Mouse (Mus musculus) stomach, embryonic 14.5 days (tissue): ENCODE data around the gene Sap25. TPM values are rescaled to one million over a fixed set of nuclear protein-coding genes. Genes with fewer than 3 reads are reported as not detected.

Source experiments
- ATAC-seq: fragments of 200-750 bp; cut with Nextera tagmentation; 2 replicates; pipeline ENCODE4 v1.8.0; 2017; ENCODE audit warnings: low read depth, moderate TSS enrichment; ENCODE audit not compliant: insufficient number of reproducible peaks, insufficient read depth, low FRiP score
- H3K27ac ChIP-seq: fragments of 300-500 bp; sonication (generic); 2 replicates; pipeline ENCODE4 v1.5.1; 2014; ENCODE audit warnings: mild to moderate bottlenecking, low read length, moderate library complexity, mixed read lengths
- H3K27me3 ChIP-seq: fragments of 300-500 bp; sonication (generic); 2 replicates; pipeline ENCODE4 v1.6.1; 2014; ENCODE audit warnings: low read length, control low read depth, mixed read lengths; ENCODE audit not compliant: control insufficient read depth, insufficient read depth
- H3K36me3 ChIP-seq: fragments of 300-500 bp; sonication (generic); 2 replicates; pipeline ENCODE4 v1.6.1; 2014; ENCODE audit warnings: mild to moderate bottlenecking, control low read depth, low read length, moderate library complexity, mixed read lengths; ENCODE audit not compliant: control insufficient read depth, insufficient read depth
- H3K4me1 ChIP-seq: fragments of 300-500 bp; sonication (generic); 2 replicates; pipeline ENCODE4 v1.6.1; 2014; ENCODE audit warnings: low read length, control low read depth, mixed read lengths; ENCODE audit not compliant: control insufficient read depth, insufficient read depth
- H3K4me2 ChIP-seq: fragments of 300-500 bp; sonication (generic); replicated peaks from 2 replicates; pipeline ENCODE4 v1.6.1; 2014; ENCODE audit warnings: low read depth, low read length, control low read depth
- H3K4me3 ChIP-seq: fragments of 300-500 bp; sonication (generic); 2 replicates; pipeline ENCODE4 v1.5.1; 2014; ENCODE audit warnings: low read depth, low read length, control low read depth
- H3K9ac ChIP-seq: fragments of 300-500 bp; sonication (generic); replicated peaks from 2 replicates; pipeline ENCODE4 v1.6.1; 2014; ENCODE audit warnings: low read depth, mild to moderate bottlenecking, control low read depth, low read length, moderate library complexity, mixed read lengths
- H3K9me3 ChIP-seq: fragments of 300-500 bp; sonication (generic); 2 replicates; pipeline ENCODE4 v1.6.1; 2016; ENCODE audit warnings: low read depth, low read length, control low read depth; ENCODE audit not compliant: control insufficient read depth
- WGBS: fragments of 180-500 bp; shearing (Covaris S2); extraction: QIAGEN DNeasy Blood & Tissue Kit; methylation state at CpG from one replicate; pipeline ENCODE4 v1.1.7; 2014; 5-methylcytosine and 5-hydroxymethylcytosine counted together
- polyA plus RNA-seq: library from polyadenylated mRNA; unstranded; fragments of >200 nt; fragmentation: Nextera tagmentation; extraction: Ambion mirVana; gene quantifications from 2 replicates; pipeline ENCODE4 v1.2.1, GENCODE M21; 2014

Gene Sap25
- 9.8 and 9.9 TPM in 2 replicates for polyA plus RNA-seq

GRCm38 (mm10) chr5:137641054-137641453 is at the start of gene Sap25:
Sap25 (plus strand) TSS chr5:137641334.
- no peak within 1 kb of the TSS for H3K27ac ChIP-seq
- no peaks in the 10 kb centered on the region for H3K9me3 ChIP-seq
- 85% methylated on average over 19 of the region's 19 CpGs for WGBS
- H3K9ac ChIP-seq = no peak within 1 kb of the TSS
- no peak within 1 kb of the TSS for H3K4me3 ChIP-seq
- H3K4me1 ChIP-seq = 0 out of 2 replicates have a peak, but pooled peaks cover 2% of the 10 kb centered on the region
- peaks cover 8% of the 10 kb centered on the region; the same call in 1 of the 2 replicates for H3K27me3 ChIP-seq
- peaks cover 59% of the 10 kb centered on the region for H3K36me3 ChIP-seq
- ATAC-seq = no peak
- no peak within 1 kb of the TSS for H3K4me2 ChIP-seq

GRCm38 (mm10) chr5:137595921-137596320 is 45.2 kb upstream of the Sap25 start:
- Histone ChIP-seq H3K9me3 (no peaks in the 10 kb centered on the region), H3K4me3 (no peak overlapping the region), H3K4me1 (peaks cover 10% of the 10 kb centered on the region; the same call in 1 of the 2 replicates), H3K9ac (no peak overlapping the region), H3K27ac (no peak overlapping the region), H3K27me3 (no peaks in the 10 kb centered on the region), H3K36me3 (0 out of 2 replicates have a peak, but pooled peaks cover 2% of the 10 kb centered on the region), H3K4me2 (no peak overlapping the region)
- ATAC-seq = no peak
- 79% methylated on average over 7 of the region's 7 CpGs for WGBS

GRCm38 (mm10) chr5:137596601-137597261 is 44.4 kb upstream of the Sap25 start:
- no peak for ATAC-seq
- H3K27ac ChIP-seq = peak overlapping the region; percentile 22; the same call in 1 of the 2 replicates
- 30% methylated on average over 27 of the region's 30 CpGs for WGBS
- peak overlapping the region; percentile 29; the same call in 1 of the 2 replicates for H3K4me2 ChIP-seq
- H3K4me1 ChIP-seq = peaks cover 10% of the 10 kb centered on the region; the same call in 1 of the 2 replicates
- H3K4me3 ChIP-seq = no peak overlapping the region
- no peak overlapping the region for H3K9ac ChIP-seq
- H3K27me3 ChIP-seq = no peaks in the 10 kb centered on the region
- no peaks in the 10 kb centered on the region for H3K9me3 ChIP-seq
- H3K36me3 ChIP-seq = 0 out of 2 replicates have a peak, but pooled peaks cover 2% of the 10 kb centered on the region

GRCm38 (mm10) chr5:137597625-137598024 is 43.5 kb upstream of the Sap25 start:
- no peaks in the 10 kb centered on the region for H3K9me3 ChIP-seq
- H3K36me3 ChIP-seq = 0 out of 2 replicates have a peak, but pooled peaks cover 2% of the 10 kb centered on the region
- WGBS = 93% methylated on average over 6 of the region's 6 CpGs
- no peaks in the 10 kb centered on the region for H3K27me3 ChIP-seq
- H3K9ac ChIP-seq = no peak overlapping the region
- peaks cover 15% of the 10 kb centered on the region for H3K4me1 ChIP-seq
- ATAC-seq = no peak
- H3K4me3 ChIP-seq = no peak overlapping the region
- H3K27ac ChIP-seq = no peak overlapping the region
- H3K4me2 ChIP-seq = no peak overlapping the region

- Histone ChIP-seq H3K36me3 (0 out of 2 replicates have a peak, but pooled peaks cover 2% of the 10 kb centered on the region), H3K9me3 (no peaks in the 10 kb centered on the region), H3K4me3 (no peak overlapping the region), H3K27ac (no peak overlapping the region), H3K9ac (no peak overlapping the region), H3K4me2 (no peak overlapping the region), H3K4me1 (peaks cover 16% of the 10 kb centered on the region), H3K27me3 (no peaks in the 10 kb centered on the region)
- ATAC-seq = no peak
- WGBS = 81% methylated on average over 2 of the region's 2 CpGs
Observed at GRCm38 (mm10) chr5:137598100-137598826, 42.9 kb upstream of the Sap25 start.

- H3K4me3 ChIP-seq = peak overlapping the region; percentile 64
- H3K4me2 ChIP-seq = peak overlapping the region; percentile 81
- ATAC-seq = no peak
- H3K9me3 ChIP-seq = no peaks in the 10 kb centered on the region
- H3K27me3 ChIP-seq = no peaks in the 10 kb centered on the region
- WGBS = 68% methylated on average over 9 of the region's 9 CpGs
- no peak overlapping the region; the same call in 1 of the 2 replicates for H3K27ac ChIP-seq
- 0 out of 2 replicates have a peak, but pooled peaks cover 2% of the 10 kb centered on the region for H3K36me3 ChIP-seq
- peak overlapping the region; percentile 73 for H3K9ac ChIP-seq
- peaks cover 16% of the 10 kb centered on the region for H3K4me1 ChIP-seq
Observed at GRCm38 (mm10) chr5:137599600-137599999, 41.5 kb upstream of the Sap25 start.

- peak overlapping the region; percentile 64 for H3K4me3 ChIP-seq
- H3K4me2 ChIP-seq = peak overlapping the region; percentile 81
- H3K4me1 ChIP-seq = peaks cover 16% of the 10 kb centered on the region
- H3K9ac ChIP-seq = peak overlapping the region; percentile 73
- 0 out of 2 replicates have a peak overlapping the region, but pooled peaks have one; percentile 18 for H3K27ac ChIP-seq
- H3K9me3 ChIP-seq = no peaks in the 10 kb centered on the region
- H3K36me3 ChIP-seq = 0 out of 2 replicates have a peak, but pooled peaks cover 2% of the 10 kb centered on the region
- no peaks in the 10 kb centered on the region for H3K27me3 ChIP-seq
- no peak; the same call in 1 of the 2 replicates for ATAC-seq
- 2% methylated on average over 19 of the region's 19 CpGs for WGBS
Observed at GRCm38 (mm10) chr5:137600281-137600618, 40.9 kb upstream of the Sap25 start.

- peak within 1 kb of the TSS; percentile 81 for H3K4me2 ChIP-seq
- ATAC-seq = peak; percentile 96
Observed at GRCm38 (mm10) chr5:137600619-137601364, 40.3 kb upstream of the Sap25 start, which contains the start of gene Mospd3. Mospd3 (minus strand) TSS chr5:137601058.

More at GRCm38 (mm10) chr5:137600619-137601364, 40.3 kb upstream of the Sap25 start, which contains the start of gene Mospd3:
- Histone ChIP-seq H3K27ac (peak within 1 kb of the TSS; percentile 58; the same call in 1 of the 2 replicates), H3K9ac (peak within 1 kb of the TSS; percentile 73), H3K27me3 (no peaks in the 10 kb centered on the region), H3K4me1 (peaks cover 16% of the 10 kb centered on the region), H3K4me3 (peak within 1 kb of the TSS; percentile 64), H3K36me3 (peaks cover 2% of the 10 kb centered on the region; the same call in 1 of the 2 replicates), H3K9me3 (no peaks in the 10 kb centered on the region)
- WGBS = under 1% methylated on average over 41 of the region's 41 CpGs
